Mouse (Mus musculus) ES-CJ7 (cell line): ENCODE measurements around the gene Gm12830.

ENCODE experiments used
- DNase-seq: peaks from one replicate; pipeline ENCODE4 v3.0.0; 2011; ENCODE audit warnings: low read depth, low spot score

Gene Gm12830

GRCm38 (mm10) chr4:114844600-114844999, 23.1 kb downstream of the Gm12830 start:
- DNase-seq, result no peak

- DNase-seq, result no peak
Observed at GRCm38 (mm10) chr4:114845622-114846021, 24.1 kb downstream of the Gm12830 start.

- DNase-seq, result no peak
Observed at GRCm38 (mm10) chr4:114846723-114847122, 25.2 kb downstream of the Gm12830 start.

- DNase-seq, result no peak
Observed at GRCm38 (mm10) chr4:114853968-114854367, 32.4 kb downstream of the Gm12830 start.

GRCm38 (mm10) chr4:114858426-114858825, 36.9 kb downstream of the Gm12830 start:
- DNase-seq, result no peak

- DNase-seq, result no peak
Observed at GRCm38 (mm10) chr4:114863166-114863565, 41.6 kb downstream of the Gm12830 start.

- DNase-seq, result no peak
Observed at GRCm38 (mm10) chr4:114869765-114870490, 48.4 kb downstream of the Gm12830 start.

GRCm38 (mm10) chr4:114876441-114876972, 55.0 kb downstream of the Gm12830 start:
- peak; percentile 59 for DNase-seq

- no peak for DNase-seq
Observed at GRCm38 (mm10) chr4:114882232-114882631, 60.7 kb downstream of the Gm12830 start.

- no peak for DNase-seq
Observed at GRCm38 (mm10) chr4:114897853-114898252, 76.3 kb downstream of the Gm12830 start.

- DNase-seq, result no peak
Observed at GRCm38 (mm10) chr4:114899885-114900284, 78.4 kb downstream of the Gm12830 start.

GRCm38 (mm10) chr4:114900866-114901642, 79.5 kb downstream of the Gm12830 start:
- peak; percentile 63 for DNase-seq

- DNase-seq, result peak; percentile 32
Observed at GRCm38 (mm10) chr4:114901643-114902351, 80.3 kb downstream of the Gm12830 start.

GRCm38 (mm10) chr4:114902641-114903421, 81.3 kb downstream of the Gm12830 start:
- DNase-seq, result peak; percentile 59

GRCm38 (mm10) chr4:114903422-114903782, 81.9 kb downstream of the Gm12830 start:
- no peak for DNase-seq

GRCm38 (mm10) chr4:114905501-114905900, 84.0 kb downstream of the Gm12830 start:
- DNase-seq, result no peak
